Mouse (Mus musculus): ENCODE data around the gene Chfr.

The Chfr gene

DNA sequence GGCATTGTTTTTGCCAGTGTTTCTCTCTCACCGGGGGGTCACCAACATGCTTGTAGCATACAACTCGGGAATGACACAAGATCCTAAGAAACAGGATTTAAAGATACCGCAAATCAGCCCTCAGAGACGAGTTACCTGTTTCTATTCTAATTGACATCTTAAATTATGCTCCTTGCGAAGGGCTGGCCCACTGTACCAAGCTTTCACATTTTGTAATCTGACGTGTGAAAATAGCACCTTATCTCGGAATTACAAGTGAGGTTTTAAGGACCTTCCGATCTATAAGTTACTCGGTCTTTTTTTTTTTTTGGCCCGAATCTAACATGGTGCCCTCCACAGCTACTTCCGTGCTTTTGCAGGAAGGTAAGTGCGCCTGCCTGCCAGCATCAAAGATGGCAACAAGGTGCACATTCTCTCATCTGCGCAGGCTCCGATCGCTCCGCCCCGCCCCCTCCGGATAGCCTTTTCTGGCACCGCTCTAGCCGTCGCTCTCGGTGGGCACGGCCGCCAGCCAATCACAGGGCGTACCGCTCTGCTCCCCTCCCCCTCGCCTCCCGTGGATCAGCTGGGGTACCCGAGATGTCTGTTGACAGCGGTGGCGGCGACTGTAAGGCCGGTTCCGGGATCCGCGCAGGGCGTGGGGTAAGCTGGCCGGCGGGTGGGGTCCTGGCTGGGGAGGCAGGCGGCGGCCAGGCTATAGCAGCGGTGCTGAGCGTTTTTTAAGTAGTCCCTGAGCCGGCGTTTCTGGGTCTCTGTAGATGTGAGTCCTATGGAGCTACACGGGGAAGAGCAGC is at the start of gene Chfr:
Chfr (plus strand) TSS at position 550 of the 794 bp plus-strand sequence.
- peak; percentile 99 for DNase-seq

GRCm38 (mm10) chr5:110086161-110086866 is 49.3 kb upstream of the Chfr start:
- no peak for DNase-seq

DNA sequence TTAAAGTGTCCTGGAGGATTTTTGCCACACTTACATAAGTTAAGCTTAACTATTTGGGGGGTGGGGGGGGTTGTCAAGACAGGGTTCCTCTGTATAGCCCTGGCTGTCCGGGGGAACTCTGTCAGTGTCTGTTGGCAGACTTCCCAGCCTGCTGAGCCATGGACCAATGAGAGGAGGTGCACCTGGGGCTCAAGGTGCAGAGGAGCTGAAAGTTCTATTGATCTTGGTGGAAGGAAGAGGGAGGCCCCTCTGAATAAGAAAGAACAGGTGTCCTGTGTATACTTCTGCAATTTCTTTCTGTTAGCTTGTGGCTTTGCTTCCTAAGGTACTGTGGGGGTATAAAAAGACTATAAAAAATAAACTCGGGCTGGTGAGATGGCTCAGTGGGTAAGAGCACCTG is 44.1 kb upstream of the Chfr start:
- DNase-seq: no peak

GRCm38 (mm10) chr5:110094030-110094846 is 41.4 kb upstream of the Chfr start, which contains the start of gene Gm35315:
Gene Gm35315, minus strand, starts transcription at chr5:110094420.
- peak; percentile 94 for DNase-seq

DNA sequence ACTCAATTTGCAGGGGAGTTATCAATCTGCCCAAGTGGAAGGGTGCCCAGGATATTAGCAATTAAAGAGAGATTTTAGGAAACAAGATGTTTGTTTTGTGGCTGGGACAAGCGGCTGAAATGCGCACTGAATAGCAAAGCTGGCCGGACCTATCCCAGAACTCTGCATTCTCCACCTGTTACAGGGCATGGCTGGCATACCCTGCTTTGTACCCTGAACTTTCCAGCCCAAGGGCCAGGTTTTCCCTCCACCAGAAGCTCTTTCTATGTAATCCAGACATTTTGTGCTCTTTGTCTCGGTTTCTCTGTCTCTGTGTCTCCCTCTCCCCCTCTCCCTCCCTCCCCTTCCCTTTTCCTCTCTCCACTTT is 40.8 kb upstream of the Chfr start:
- DNase-seq: no peak

DNA sequence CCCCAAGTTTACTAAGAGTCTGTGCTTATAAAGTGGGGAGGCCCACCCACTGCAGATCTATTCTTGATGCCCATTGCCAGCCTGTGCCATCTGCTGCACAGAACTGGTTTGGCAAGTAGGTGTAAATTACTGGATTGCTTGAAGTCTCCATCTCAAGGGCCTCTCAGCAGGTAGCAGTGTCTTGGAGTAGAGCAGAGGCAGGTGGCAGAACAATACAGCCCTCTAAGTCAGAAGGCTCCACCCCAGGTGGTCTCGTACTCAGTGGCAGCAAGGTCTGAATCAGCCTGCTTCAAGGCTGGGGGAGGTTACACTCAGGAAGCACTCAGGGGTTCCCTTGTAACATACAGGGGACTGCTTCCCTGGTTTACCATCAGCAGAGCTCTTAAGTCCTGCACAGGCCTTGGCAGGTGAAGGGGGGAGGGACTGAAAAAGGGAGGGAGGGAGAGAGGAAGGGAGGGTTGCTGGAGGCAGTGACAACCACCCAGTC is 36.6 kb upstream of the Chfr start:
- DNase-seq: peak; percentile 48

- peak; percentile 51 for DNase-seq
Measured at GRCm38 (mm10) chr5:110099656-110100580, 35.7 kb upstream of the Chfr start, which contains the start of gene Plcxd1. Gene Plcxd1, plus strand, starts transcription at chr5:110099969.

GRCm38 (mm10) chr5:110100921-110101631 is 34.6 kb upstream of the Chfr start:
- peak; percentile 68 for DNase-seq

- DNase-seq: peak; percentile 77
Measured at GRCm38 (mm10) chr5:110101716-110102347, 33.8 kb upstream of the Chfr start.

DNA sequence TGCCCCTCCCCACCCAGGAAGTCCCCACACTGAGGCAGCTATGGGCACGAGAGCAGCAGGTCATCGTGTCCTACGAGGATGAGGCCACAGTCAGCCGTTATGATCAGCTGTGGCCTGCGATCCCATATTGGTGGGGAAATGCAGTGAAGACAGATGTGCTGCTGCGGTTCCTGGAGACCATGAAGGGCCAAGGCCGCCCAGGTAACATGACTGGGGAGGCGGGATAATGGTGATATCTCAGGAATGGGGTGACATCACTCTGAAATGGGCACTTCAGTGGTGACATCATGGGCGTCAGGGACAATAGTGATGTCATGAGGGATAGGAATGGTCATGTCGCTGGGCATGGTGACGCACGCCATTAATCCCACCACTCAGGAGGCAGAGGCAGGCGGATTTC is 33.2 kb upstream of the Chfr start:
- DNase-seq: peak; percentile 48

- peak; percentile 39 for DNase-seq
Measured at GRCm38 (mm10) chr5:110102853-110103625, 32.6 kb upstream of the Chfr start.

GRCm38 (mm10) chr5:110103901-110104615 is 31.6 kb upstream of the Chfr start:
- DNase-seq: peak; percentile 52

DNA sequence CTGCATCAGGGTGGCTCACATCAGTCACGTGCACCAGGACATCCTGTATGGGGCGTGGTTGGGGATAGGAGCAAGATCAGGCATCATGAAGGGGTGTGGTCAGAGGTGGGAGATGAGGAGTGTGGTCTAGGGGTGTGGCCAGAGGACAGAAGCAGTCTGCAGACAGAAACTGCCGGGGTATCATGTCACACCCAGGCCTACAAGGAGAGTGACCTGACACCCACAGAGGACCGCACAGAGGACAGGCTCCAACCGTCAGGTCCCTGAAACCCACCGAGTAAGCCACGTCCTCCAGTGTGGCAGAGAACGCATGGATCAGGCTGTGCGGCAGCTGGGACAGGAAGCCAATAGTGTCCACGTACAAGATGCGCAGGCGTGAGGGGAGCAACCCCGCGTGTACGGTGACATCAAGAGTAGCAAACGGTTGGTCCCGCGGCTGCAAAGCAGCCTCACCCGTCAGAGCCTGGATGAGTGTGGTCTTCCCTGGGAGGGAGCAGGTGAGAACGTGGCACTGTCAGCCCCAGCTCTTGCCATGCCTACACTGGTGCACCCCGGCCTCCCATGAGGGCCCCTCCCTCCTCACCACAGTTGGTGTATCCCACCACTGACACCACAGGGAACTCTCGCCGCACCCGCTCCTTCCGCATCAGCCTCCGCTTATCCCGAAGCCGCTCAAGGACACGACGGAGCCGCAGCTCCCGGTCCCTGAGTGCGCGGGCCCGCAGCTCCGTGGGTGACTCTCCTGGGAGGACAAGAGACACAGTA is 30.8 kb upstream of the Chfr start:
- DNase-seq: peak; percentile 56

DNA sequence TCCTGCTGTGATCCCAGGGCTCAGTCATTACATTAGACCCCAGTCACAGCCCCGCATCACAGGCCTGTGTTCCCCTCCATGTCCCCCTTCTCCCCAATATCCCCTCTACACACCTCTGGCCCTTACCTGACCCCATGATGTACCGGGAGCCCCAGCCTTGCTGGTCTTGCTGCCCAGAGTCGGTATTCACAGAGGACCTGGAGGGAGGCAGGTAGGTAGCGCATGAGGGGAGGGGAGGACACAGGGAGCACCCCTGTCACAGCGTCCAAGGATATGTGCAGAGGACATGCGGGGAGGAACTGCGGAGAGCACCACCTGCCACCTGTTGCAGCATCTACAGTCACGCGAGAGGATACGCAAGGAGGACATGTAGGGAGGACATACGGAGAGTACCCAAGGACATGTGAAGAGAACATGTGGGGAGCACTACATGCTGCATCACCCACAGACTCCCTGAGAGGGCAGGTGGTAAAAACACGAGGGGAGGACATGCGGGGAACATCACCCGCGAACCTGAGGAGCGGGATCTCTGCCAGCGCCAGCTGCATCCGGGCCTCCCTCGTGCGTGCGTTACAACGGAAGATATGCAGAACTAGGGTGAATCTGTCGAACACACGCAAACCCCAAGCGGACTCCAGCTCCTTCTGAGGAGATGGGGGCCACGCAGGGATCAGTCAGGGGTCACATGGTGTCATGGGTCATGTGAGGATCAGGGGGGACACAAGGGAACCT is 29.3 kb upstream of the Chfr start:
- DNase-seq: peak; percentile 75

- DNase-seq: no peak
Measured at GRCm38 (mm10) chr5:110106901-110107564, 28.6 kb upstream of the Chfr start.

DNA sequence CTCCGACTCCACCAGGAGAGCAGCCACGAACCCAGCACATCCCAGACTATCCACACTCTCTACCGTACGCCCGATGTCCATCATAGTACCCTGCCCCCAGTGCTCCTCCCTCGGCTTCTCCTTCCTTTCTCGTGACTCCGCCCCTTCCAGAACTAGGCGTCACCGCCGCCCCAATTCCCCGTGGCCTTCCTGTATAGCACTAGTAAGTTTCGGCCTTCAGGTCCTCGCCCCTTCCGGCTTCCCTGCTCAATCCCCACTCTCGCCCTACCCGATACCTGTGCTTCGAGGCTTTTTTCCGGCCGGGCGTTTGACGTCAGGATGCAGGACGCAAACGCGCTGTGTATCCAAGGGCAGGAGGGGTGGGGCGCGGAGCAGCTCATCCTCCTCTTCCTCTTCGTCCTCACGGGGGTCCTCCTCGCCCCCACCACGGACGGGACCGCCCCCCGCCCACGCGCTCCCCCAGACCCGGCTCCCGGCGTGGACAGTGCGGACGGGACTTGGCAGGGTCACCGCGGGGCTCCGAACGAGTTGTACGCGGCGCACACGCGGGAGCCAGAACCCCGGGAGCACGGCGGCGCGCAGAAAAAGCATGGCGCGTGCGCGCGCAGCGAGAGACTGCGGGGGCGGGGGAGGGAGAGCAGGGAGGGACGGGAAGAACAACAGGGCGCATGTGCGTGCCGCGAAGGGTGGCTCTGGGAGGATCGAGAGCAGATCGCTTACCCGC is 27.9 kb upstream of the Chfr start, which contains the start of gene Gtpbp6:
Gtpbp6 (minus strand) TSS at position 617 of the 724 bp plus-strand sequence.
- DNase-seq: peak; percentile 96
